30 mouse cellular contexts compared by ENCODE assay signal in genomic region chr11:96204351-96204750, GRCm38 (mm10). TPM values are rescaled to one million over a fixed set of nuclear protein-coding genes. Genes with fewer than 3 reads are reported as not detected.
DNase-seq lines count a peak whose midpoint lies in the region; ATAC-seq and TF ChIP-seq lines count a peak whose summit lies in the region.
"Had no signal": no experiment of that assay in that cellular context is flagged by ENCODE, and none has a peak within 500 bp of the region (broad histone marks: within the 10 kb centered on the region; RNA-seq: fewer than 3 reads in every experiment).

No protein-coding gene starts in this region.

- no peak for ATAC-seq in neural tube, embryonic 14.5 days (ENCODE audit: low read depth)
- ATAC-seq in G1E (ENCODE audit: extremely low read depth, insufficient number of reproducible peaks, low FRiP score, poor library complexity, severe bottlenecking), result no peak
- ATAC-seq: CD4-positive, CD25-positive, alpha-beta regulatory T cell, adult 4 months; forebrain, embryonic 15.5 days; intestine, embryonic 16.5 days; Patski had no signal

- WGBS in neural tube, embryonic 14.5 days, result 2% methylated on average over 11 of the region's 11 CpGs
- under 1% methylated on average over 11 of the region's 11 CpGs for WGBS in embryonic facial prominence, embryonic 10.5 days

- no peaks in the 10 kb centered on the region for H3K4me1 ChIP-seq in neural tube, embryonic 14.5 days (ENCODE audit: control insufficient read depth, insufficient read depth, low read length)
- peaks cover 48% of the 10 kb centered on the region for H3K4me1 ChIP-seq in G1E (ENCODE audit: insufficient read depth, low read depth, low read length)
- H3K4me1 ChIP-seq in embryonic facial prominence, embryonic 10.5 days, result 0 out of 2 replicates have a peak, but pooled peaks cover 3% of the 10 kb centered on the region
- H3K4me1 ChIP-seq: embryonic facial prominence, embryonic 13.5 days; forebrain, embryonic 12.5 days; forebrain, embryonic 15.5 days; heart, embryonic 12.5 days; hindbrain, embryonic 10.5 days; hindbrain, embryonic 15.5 days had no signal

- H3K27me3 ChIP-seq in neural tube, embryonic 14.5 days (ENCODE audit: control insufficient read depth, insufficient read depth, low read length), result peaks cover 59% of the 10 kb centered on the region
- H3K27me3 ChIP-seq in G1E (ENCODE audit: insufficient read depth, low read length), result no peaks in the 10 kb centered on the region
- peaks cover 100% of the 10 kb centered on the region for H3K27me3 ChIP-seq in embryonic facial prominence, embryonic 10.5 days (replicated peaks; ENCODE audit: low read depth, poor library complexity, severe bottlenecking)
- H3K27me3 ChIP-seq: Patski had no signal

- H3K9ac ChIP-seq in neural tube, embryonic 14.5 days (replicated peaks; ENCODE audit: low read depth, low read length), result no peak overlapping the region
- H3K9ac ChIP-seq: embryonic facial prominence, embryonic 13.5 days; forebrain, embryonic 12.5 days; forebrain, embryonic 15.5 days; heart, embryonic 12.5 days; heart, embryonic 15.5 days; hindbrain, embryonic 15.5 days had no signal

- no peak for DNase-seq in neural tube, embryonic 10.5 days (ENCODE audit: extremely low spot score, low spot score)
- no peak for DNase-seq in G1E (ENCODE audit: low spot score)
- DNase-seq in embryonic facial prominence, embryonic 10.5 days (ENCODE audit: low spot score), result peak; percentile 32
- peak; percentile 14 for DNase-seq in naive thymus-derived CD4-positive, alpha-beta T cell, adult 2 months (ENCODE audit: low read depth)
- DNase-seq in liver, result no peak
- no peak for DNase-seq in lung, postnatal 4 days
- DNase-seq: adrenal gland, postnatal 36 days; cerebellum, adult 11 months; cerebellum, adult 2 months; cerebellum, adult 9-11 months; cerebellum, postnatal 25 days; gastrocnemius, postnatal 25 days; heart, adult 18-20 months; heart, postnatal 10 days had no signal

- peak overlapping the region; percentile 10; the same call in 1 of the 2 replicates for H3K4me3 ChIP-seq in neural tube, embryonic 14.5 days (ENCODE audit: low read depth, low read length)
- peak overlapping the region; percentile 76 for H3K4me3 ChIP-seq in G1E (ENCODE audit: low read depth, low read length)
- no peak overlapping the region for H3K4me3 ChIP-seq in embryonic facial prominence, embryonic 10.5 days
- H3K4me3 ChIP-seq: embryonic facial prominence, embryonic 13.5 days; erythroblast, embryonic 14.5 days; forebrain, embryonic 12.5 days; forebrain, embryonic 15.5 days; heart, embryonic 12.5 days; hindbrain, embryonic 10.5 days; hindbrain, embryonic 15.5 days had no signal

- no peak for TF ChIP-seq CTCF in G1E (IDR thresholded peaks at IDR 0.05; ENCODE audit: low read depth, low read length)

- no peak overlapping the region for H3K4me2 ChIP-seq in neural tube, embryonic 14.5 days (ENCODE audit: low read depth, low read length)
- H3K4me2 ChIP-seq: embryonic facial prominence, embryonic 13.5 days; forebrain, embryonic 12.5 days; forebrain, embryonic 15.5 days; heart, embryonic 12.5 days; heart, embryonic 15.5 days; hindbrain, embryonic 15.5 days had no signal

- no peaks in the 10 kb centered on the region for H3K36me3 ChIP-seq in neural tube, embryonic 14.5 days (ENCODE audit: control insufficient read depth, insufficient read depth, low read length)
- H3K36me3 ChIP-seq in G1E (replicated peaks), result peaks cover 33% of the 10 kb centered on the region
- no peaks in the 10 kb centered on the region for H3K36me3 ChIP-seq in embryonic facial prominence, embryonic 10.5 days (replicated peaks)
- H3K36me3 ChIP-seq: embryonic facial prominence, embryonic 13.5 days; forebrain, embryonic 12.5 days; forebrain, embryonic 15.5 days; heart, embryonic 12.5 days; heart, embryonic 15.5 days; hindbrain, embryonic 10.5 days; hindbrain, embryonic 15.5 days had no signal

- H3K27ac ChIP-seq in neural tube, embryonic 14.5 days (ENCODE audit: low read depth, low read length), result no peak overlapping the region
- no peak overlapping the region for H3K27ac ChIP-seq in embryonic facial prominence, embryonic 10.5 days (replicated peaks)
- H3K27ac ChIP-seq: embryonic facial prominence, embryonic 13.5 days; forebrain, embryonic 12.5 days; forebrain, embryonic 15.5 days; heart, embryonic 15.5 days; hindbrain, embryonic 10.5 days; hindbrain, embryonic 15.5 days had no signal

- no peaks in the 10 kb centered on the region for H3K9me3 ChIP-seq in neural tube, embryonic 14.5 days (ENCODE audit: control insufficient read depth, low read length)
- H3K9me3 ChIP-seq in G1E (replicated peaks), result no peaks in the 10 kb centered on the region
- H3K9me3 ChIP-seq in embryonic facial prominence, embryonic 10.5 days, result no peaks in the 10 kb centered on the region
- H3K9me3 ChIP-seq: embryonic facial prominence, embryonic 13.5 days; forebrain, embryonic 12.5 days; forebrain, embryonic 15.5 days; heart, embryonic 12.5 days; heart, embryonic 15.5 days; hindbrain, embryonic 10.5 days; hindbrain, embryonic 15.5 days had no signal

RNA-seq across cellular contexts. Expression of gene Hoxb13, which starts 10.2 kb away (rescaled TPM):
- polyA plus RNA-seq in neural tube, embryonic 14.5 days (2014; fragmentation: Nextera tagmentation; extraction: Ambion mirVana), result not detected in 2 replicates
- 17.4 and 25.0 TPM in 2 replicates for total RNA-seq in G1E (2014; fragmentation: Nextera tagmentation)
- total RNA-seq in G1E (2017), result 38.8 and 46.4 TPM in 2 replicates
- polyA plus RNA-seq in G1E (2012), result 93.3 and 93.9 TPM in 2 replicates
- not detected in 2 replicates for polyA plus RNA-seq in embryonic facial prominence, embryonic 10.5 days (2016; fragmentation: Nextera tagmentation; extraction: Ambion mirVana)
- total RNA-seq: adrenal gland, adult 18-20 months; adrenal gland, postnatal 36 days; common myeloid progenitor, adult 5-6 weeks; gastrocnemius, adult 8-10 months; gastrocnemius, postnatal 25 days; heart, adult 18-20 months; heart, postnatal 10 days; heart, postnatal 36 days had no signal
- polyA plus RNA-seq: CD4-positive, CD25-positive, alpha-beta regulatory T cell, adult 4 months; cerebellum, adult 2 months; embryonic facial prominence, embryonic 13.5 days; forebrain, embryonic 12.5 days; forebrain, embryonic 15.5 days; heart, embryonic 12.5 days; heart, embryonic 15.5 days; hindbrain, embryonic 10.5 days; hindbrain, embryonic 15.5 days had no signal

Comparison
In these comparisons a context has a peak if more than half of its experiments do, and no peak if none do; other contexts are left out.
1. DNase-seq: peak in embryonic facial prominence, embryonic 10.5 days (single experiment) and naive thymus-derived CD4-positive, alpha-beta T cell, adult 2 months (single experiment); none in neural tube, embryonic 10.5 days (single experiment), G1E (single experiment), liver (single experiment) and lung, postnatal 4 days (0 of 2).
2. RNA of gene Hoxb13, which starts 10.2 kb away (polyA plus RNA-seq): 93.3 to 93.9 TPM in G1E; not detected in neural tube, embryonic 14.5 days and not detected in embryonic facial prominence, embryonic 10.5 days; every median in the first group is over 10 times any median in the second.